Mouse (Mus musculus): ENCODE data around the gene Zbtb32. TPM values are rescaled to one million over a fixed set of nuclear protein-coding genes. Genes with fewer than 3 reads are reported as not detected.

Gene Zbtb32
- polyA plus RNA-seq (2012; rRNA removed; ENCODE audit: low replicate concordance), result 4.8 and 7.8 TPM in 2 replicates

GRCm38 (mm10) chr7:30598786-30599185 lies at the start of gene Zbtb32:
TSS of gene Zbtb32 (minus strand) at chr7:30598909.

DNA sequence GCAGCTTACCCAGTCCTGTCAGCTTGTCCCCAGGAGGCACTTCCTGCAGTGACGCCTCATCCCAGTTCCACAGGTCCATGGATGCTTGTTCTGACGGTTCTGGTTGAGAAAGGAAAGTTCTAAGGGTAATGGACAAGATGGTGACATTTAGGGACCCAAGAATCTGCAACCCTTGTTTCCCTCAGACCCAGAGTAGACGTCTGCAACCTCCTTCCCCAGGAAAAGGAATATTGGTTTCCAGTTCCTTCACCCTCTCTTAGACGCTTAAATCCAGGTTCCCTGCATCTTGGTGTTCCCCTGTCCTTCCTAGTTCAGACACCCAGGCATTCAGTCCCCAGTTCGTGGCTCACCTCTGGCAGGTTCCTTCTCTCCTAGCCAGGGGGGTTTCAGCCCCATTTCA lies 37.0 kb upstream of the Zbtb32 start, which contains the start of gene Etv2:
Gene Etv2 (minus strand): TSS at position 101 of the 400 bp plus-strand sequence.

GRCm38 (mm10) chr7:30625530-30626384 lies 27.0 kb upstream of the Zbtb32 start, which contains the start of gene Cox6b1:
TSS of gene Cox6b1 (minus strand) at chr7:30626151.

GRCm38 (mm10) chr7:30612654-30613402 lies 14.1 kb upstream of the Zbtb32 start, which contains the start of gene Upk1a:
TSS of gene Upk1a (minus strand) at chr7:30612847.

DNA sequence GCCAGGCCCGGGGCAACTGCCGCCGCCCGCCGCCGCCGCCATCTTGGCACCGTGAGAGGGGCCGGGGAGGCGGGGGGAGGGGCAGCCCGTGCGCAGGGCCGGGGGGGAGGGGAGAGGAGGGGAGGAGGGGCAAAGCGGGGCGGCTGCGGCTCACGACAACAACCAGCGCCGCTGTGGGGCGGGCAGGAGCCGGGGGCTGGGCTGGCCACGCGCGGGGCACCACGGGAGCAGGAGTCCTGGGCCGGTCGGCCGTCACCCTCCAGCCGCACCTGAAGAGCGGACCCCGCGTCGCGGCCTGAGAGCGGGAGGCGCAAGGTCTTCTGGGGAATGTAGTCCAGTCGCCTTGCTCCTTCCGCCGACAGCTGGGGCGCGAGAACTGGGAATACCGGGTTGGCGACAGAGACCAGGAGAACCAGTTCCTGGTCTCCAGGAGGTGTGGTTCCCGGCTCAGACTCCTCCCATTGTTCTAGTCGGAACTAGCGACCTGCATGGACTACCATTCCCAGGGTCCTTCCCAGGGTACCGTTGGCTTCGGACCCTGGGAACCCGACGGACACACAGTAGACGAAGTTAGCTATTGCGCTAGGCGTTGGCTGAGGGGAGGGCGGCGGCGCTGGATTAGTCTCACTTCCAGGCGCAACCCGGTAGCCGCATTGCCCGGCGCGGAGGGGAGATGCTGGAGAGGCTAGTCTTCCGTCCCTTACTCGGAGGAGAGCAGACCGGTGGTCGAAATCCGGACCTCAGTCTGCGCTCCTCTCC lies 9.9 kb downstream of the Zbtb32 start, which contains the start of gene Kmt2b:
Gene Kmt2b (minus strand): TSS at position 51 of the 759 bp plus-strand sequence.

DNA sequence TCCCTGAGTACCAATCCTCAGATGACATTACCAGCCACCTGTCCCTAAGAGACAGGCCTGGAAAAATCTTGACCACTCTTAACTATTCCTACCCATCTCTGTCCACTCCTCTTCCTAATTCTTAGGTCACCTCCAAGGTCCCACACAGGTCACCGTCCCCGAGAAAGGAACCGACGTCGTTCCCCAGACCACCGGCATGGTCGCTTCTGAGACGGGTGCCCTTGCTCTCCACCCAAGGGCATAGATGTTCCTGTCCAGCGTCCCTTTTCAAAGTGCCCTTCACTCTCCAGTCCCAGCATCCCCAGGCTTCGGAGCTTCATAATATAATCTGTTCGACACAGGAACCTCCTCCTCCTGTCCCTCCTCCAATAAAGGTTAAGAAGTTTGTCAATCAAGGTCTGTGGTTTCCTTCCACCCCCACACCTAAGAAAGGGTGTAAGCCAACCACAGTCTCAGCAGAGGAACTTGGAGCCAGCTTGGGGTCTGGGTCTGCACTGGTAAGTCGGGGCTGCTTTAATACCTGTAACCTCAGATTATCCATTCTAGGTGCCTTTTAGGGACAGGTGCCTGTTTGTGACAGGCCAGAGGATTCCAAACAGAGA lies 33.6 kb downstream of the Zbtb32 start, which contains the start of gene Igflr1:
Gene Igflr1 (plus strand): TSS at position 458 of the 602 bp plus-strand sequence.

DNA sequence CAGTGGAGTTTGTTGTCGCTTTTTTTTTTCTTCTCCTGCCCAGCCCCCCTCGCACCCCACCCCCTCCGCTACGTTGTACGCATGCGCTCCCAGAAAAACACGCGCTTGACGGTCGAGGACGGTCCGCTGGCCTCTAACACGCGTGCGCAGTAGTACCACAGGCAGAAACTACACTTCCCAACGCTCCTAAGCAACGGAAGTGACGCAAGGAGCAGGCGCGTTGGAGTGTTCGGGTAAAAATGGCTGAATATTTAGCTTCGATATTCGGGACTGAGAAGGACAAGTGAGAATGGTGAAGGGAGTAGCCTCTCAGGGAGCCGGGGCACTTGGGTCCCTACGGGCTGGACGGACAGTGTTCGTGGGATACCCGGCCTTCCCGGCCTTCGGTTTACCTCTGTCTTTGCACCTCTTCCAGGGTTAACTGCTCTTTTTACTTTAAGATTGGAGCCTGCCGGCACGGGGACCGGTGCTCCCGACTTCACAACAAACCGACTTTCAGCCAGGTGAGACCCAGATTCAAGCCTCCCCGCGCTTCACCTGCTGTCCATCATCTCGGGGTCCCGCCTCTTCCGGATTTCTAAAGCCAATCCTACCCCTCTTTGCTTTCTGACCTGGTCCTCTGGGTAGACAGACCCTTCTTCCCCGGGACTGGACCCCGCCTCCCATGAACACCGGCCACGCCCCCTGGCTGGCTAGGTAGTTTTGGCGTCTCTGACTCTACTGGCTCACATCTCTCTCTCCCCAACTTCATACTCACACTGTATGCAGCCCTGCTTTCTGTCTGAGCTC lies 35.4 kb downstream of the Zbtb32 start, which contains the start of the genes U2af1l4, Gm49396 and Psenen:
Gene U2af1l4 (plus strand): TSS at position 185 of the 789 bp plus-strand sequence.
Gene Gm49396 (plus strand): TSS at position 228 of the 789 bp plus-strand sequence.
Gene Psenen (minus strand): TSS at position 511 of the 789 bp plus-strand sequence.

GRCm38 (mm10) chr7:30559443-30559954 lies 39.2 kb downstream of the Zbtb32 start, which contains the start of gene Lin37:
TSS of gene Lin37 (minus strand) at chr7:30559838.

GRCm38 (mm10) chr7:30552102-30553020 lies 46.3 kb downstream of the Zbtb32 start, which contains the start of the genes Hspb6 and Proser3:
TSS of gene Hspb6 (plus strand) at chr7:30552178.
TSS of gene Proser3 (minus strand) at chr7:30552299.

Other genes starting within 250 kb of the Zbtb32 start
- 6.3 and 9.1 TPM in 2 replicates for gene Lrfn3, start 236.1 kb downstream of the Zbtb32 start, polyA plus RNA-seq (2012; rRNA removed; ENCODE audit: low replicate concordance)
- gene Tyrobp, start 185.1 kb downstream of the Zbtb32 start, polyA plus RNA-seq (2012; rRNA removed; ENCODE audit: low replicate concordance), result 324 and 410 TPM in 2 replicates
- gene Hcst, start 179.1 kb downstream of the Zbtb32 start, polyA plus RNA-seq (2012; rRNA removed; ENCODE audit: low replicate concordance), result 133 and 195 TPM in 2 replicates
- 16.2 and 37.4 TPM in 2 replicates for gene Nfkbid, start 177.2 kb downstream of the Zbtb32 start, polyA plus RNA-seq (2012; rRNA removed; ENCODE audit: low replicate concordance)
- 3.7 and 7.4 TPM in 2 replicates for gene Aplp1, start 153.4 kb downstream of the Zbtb32 start, polyA plus RNA-seq (2012; rRNA removed; ENCODE audit: low replicate concordance)
- 0.63 TPM in 1 of 2 replicates, not detected in the other for gene Kirrel2, start 141.2 kb downstream of the Zbtb32 start, polyA plus RNA-seq (2012; rRNA removed; ENCODE audit: low replicate concordance)
- gene Nphs1, start 140.6 kb downstream of the Zbtb32 start, polyA plus RNA-seq (2012; rRNA removed; ENCODE audit: low replicate concordance), result 0.27 and 0.61 TPM in 2 replicates
- 1.4 TPM in 1 of 2 replicates, not detected in the other for gene Prodh2, start 105.3 kb downstream of the Zbtb32 start, polyA plus RNA-seq (2012; rRNA removed; ENCODE audit: low replicate concordance)
- gene Arhgap33, start 63.8 kb downstream of the Zbtb32 start, polyA plus RNA-seq (2012; rRNA removed; ENCODE audit: low replicate concordance), result 10.7 and 22.5 TPM in 2 replicates
- gene Hspb6, start 46.7 kb downstream of the Zbtb32 start, polyA plus RNA-seq (2012; rRNA removed; ENCODE audit: low replicate concordance), result 49.5 and 798 TPM in 2 replicates
- 8.0 and 10.5 TPM in 2 replicates for gene Proser3, start 46.6 kb downstream of the Zbtb32 start, polyA plus RNA-seq (2012; rRNA removed; ENCODE audit: low replicate concordance)
- 36.9 and 40.0 TPM in 2 replicates for gene Lin37, start 39.1 kb downstream of the Zbtb32 start, polyA plus RNA-seq (2012; rRNA removed; ENCODE audit: low replicate concordance)
- 58.9 and 66.3 TPM in 2 replicates for gene U2af1l4, start 35.6 kb downstream of the Zbtb32 start, polyA plus RNA-seq (2012; rRNA removed; ENCODE audit: low replicate concordance)
- 2.1 and 2.5 TPM in 2 replicates for gene Gm49396, start 35.6 kb downstream of the Zbtb32 start, polyA plus RNA-seq (2012; rRNA removed; ENCODE audit: low replicate concordance)
- gene Psenen, start 35.3 kb downstream of the Zbtb32 start, polyA plus RNA-seq (2012; rRNA removed; ENCODE audit: low replicate concordance), result 97.0 and 187 TPM in 2 replicates
- 9.9 and 16.6 TPM in 2 replicates for gene Igflr1, start 33.5 kb downstream of the Zbtb32 start, polyA plus RNA-seq (2012; rRNA removed; ENCODE audit: low replicate concordance)
- 63.8 and 73.1 TPM in 2 replicates for gene Kmt2b, start 10.2 kb downstream of the Zbtb32 start, polyA plus RNA-seq (2012; rRNA removed; ENCODE audit: low replicate concordance)
- gene Upk1a, start 13.9 kb upstream of the Zbtb32 start, polyA plus RNA-seq (2012; rRNA removed; ENCODE audit: low replicate concordance), result 1.4 and 2.3 TPM in 2 replicates
- 332 and 742 TPM in 2 replicates for gene Cox6b1, start 27.2 kb upstream of the Zbtb32 start, polyA plus RNA-seq (2012; rRNA removed; ENCODE audit: low replicate concordance)
- not detected in 2 replicates for gene Etv2, start 36.9 kb upstream of the Zbtb32 start, polyA plus RNA-seq (2012; rRNA removed; ENCODE audit: low replicate concordance)
- 53.5 and 112 TPM in 2 replicates for gene Rbm42, start 51.4 kb upstream of the Zbtb32 start, polyA plus RNA-seq (2012; rRNA removed; ENCODE audit: low replicate concordance)
- gene Haus5, start 66.1 kb upstream of the Zbtb32 start, polyA plus RNA-seq (2012; rRNA removed; ENCODE audit: low replicate concordance), result 11.4 and 12.7 TPM in 2 replicates
- not detected in 2 replicates for gene Pmis2, start 72.7 kb upstream of the Zbtb32 start, polyA plus RNA-seq (2012; rRNA removed; ENCODE audit: low replicate concordance)
- gene 2200002J24Rik, start 100.0 kb upstream of the Zbtb32 start, polyA plus RNA-seq (2012; rRNA removed; ENCODE audit: low replicate concordance), result not detected in 2 replicates
- 0.05 and 0.70 TPM in 2 replicates for gene Atp4a, start 113.3 kb upstream of the Zbtb32 start, polyA plus RNA-seq (2012; rRNA removed; ENCODE audit: low replicate concordance)
- 183 and 405 TPM in 2 replicates for gene Tmem147, start 130.6 kb upstream of the Zbtb32 start, polyA plus RNA-seq (2012; rRNA removed; ENCODE audit: low replicate concordance)
- 0.09 and 0.10 TPM in 2 replicates for gene Gapdhs, start 144.8 kb upstream of the Zbtb32 start, polyA plus RNA-seq (2012; rRNA removed; ENCODE audit: low replicate concordance)
- gene Sbsn, start 152.6 kb upstream of the Zbtb32 start, polyA plus RNA-seq (2012; rRNA removed; ENCODE audit: low replicate concordance), result 6.5 and 14.4 TPM in 2 replicates
- 5.2 and 132 TPM in 2 replicates for gene Dmkn, start 164.8 kb upstream of the Zbtb32 start, polyA plus RNA-seq (2012; rRNA removed; ENCODE audit: low replicate concordance)
- 1.2 and 71.0 TPM in 2 replicates for gene Krtdap, start 189.0 kb upstream of the Zbtb32 start, polyA plus RNA-seq (2012; rRNA removed; ENCODE audit: low replicate concordance)
- gene Ffar2, start 224.9 kb upstream of the Zbtb32 start, polyA plus RNA-seq (2012; rRNA removed; ENCODE audit: low replicate concordance), result 44.2 and 53.7 TPM in 2 replicates

Data from mammary gland, adult 2 months (tissue).